Comparison of ENCODE assay signal across 10 mouse cellular contexts in the genomic region with DNA sequence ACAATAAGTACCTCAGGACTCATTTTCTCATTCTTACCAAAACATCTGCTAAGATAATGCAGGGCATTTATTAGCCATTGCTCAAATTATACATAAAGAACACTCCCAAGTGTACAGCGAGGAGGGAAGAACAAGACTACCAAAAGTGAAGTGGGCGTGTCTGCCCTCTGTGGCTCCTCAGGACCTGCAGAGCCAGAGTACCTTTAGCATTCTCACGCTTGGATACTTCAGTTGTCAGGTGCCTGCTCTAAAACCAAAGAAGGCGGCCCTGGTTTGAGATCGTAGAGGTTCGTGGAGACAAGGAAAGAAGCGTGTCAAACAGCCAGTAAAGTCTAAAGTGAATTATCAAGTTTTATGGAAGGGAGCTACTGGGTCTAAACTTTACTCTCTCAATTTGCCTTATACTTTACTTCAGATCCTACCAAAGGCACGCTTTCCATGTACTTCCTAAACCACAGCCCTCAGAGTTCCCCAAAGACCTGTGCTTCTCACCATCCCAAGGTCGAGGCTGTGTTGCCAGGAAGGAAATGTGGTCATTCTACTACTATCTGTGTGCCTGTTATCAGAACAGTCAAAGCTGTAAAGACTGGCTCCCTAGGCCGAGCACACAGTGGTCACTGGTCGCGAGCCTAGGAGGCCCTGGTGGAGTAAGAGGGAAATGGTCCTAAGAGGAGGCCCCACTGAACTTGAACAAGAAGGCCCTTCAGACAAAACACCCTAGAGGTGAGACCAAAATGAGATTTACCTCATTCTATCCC. TPM values are rescaled to one million over a fixed set of nuclear protein-coding genes. Genes with fewer than 3 reads are reported as not detected.
DNase-seq lines count a peak whose midpoint lies in the region; ATAC-seq and TF ChIP-seq lines count a peak whose summit lies in the region.
"Had no signal": no experiment of that assay in that cellular context is flagged by ENCODE, and none has a peak within 500 bp of the region (broad histone marks: within the 10 kb centered on the region; RNA-seq: fewer than 3 reads in every experiment).

No protein-coding gene starts in this region.

- H3K27me3 ChIP-seq in kidney, postnatal 0 days (ENCODE audit: insufficient read depth, low read length) = no peaks in the 10 kb centered on the region
- H3K27me3 ChIP-seq in intestine, embryonic 16.5 days (replicated peaks; ENCODE audit: control insufficient read depth, insufficient read depth, low read length) = no peaks in the 10 kb centered on the region

- H3K36me3 ChIP-seq in kidney, postnatal 0 days (ENCODE audit: insufficient read depth, low read length) = no peaks in the 10 kb centered on the region
- no peaks in the 10 kb centered on the region for H3K36me3 ChIP-seq in intestine, embryonic 16.5 days (ENCODE audit: control insufficient read depth, insufficient read depth, low read length)
- H3K36me3 ChIP-seq: forebrain, embryonic 10.5 days had no signal

- no peak overlapping the region for H3K9ac ChIP-seq in kidney, postnatal 0 days (ENCODE audit: low read depth, low read length)
- H3K9ac ChIP-seq in intestine, embryonic 16.5 days (ENCODE audit: low read depth, low read length) = 0 out of 2 replicates have a peak overlapping the region, but pooled peaks have one; percentile 16

- peak; percentile 15; the same call in 1 of the 2 replicates for TF ChIP-seq CTCF in kidney, postnatal 0 days (IDR thresholded peaks at IDR 0.05; ENCODE audit: low read depth)

- 65% methylated on average over 12 of the region's 12 CpGs for WGBS in kidney, postnatal 0 days
- 63% methylated on average over 12 of the region's 12 CpGs for WGBS in intestine, embryonic 16.5 days

- H3K27ac ChIP-seq in kidney, postnatal 0 days = peak overlapping the region; percentile 9; the same call in 1 of the 2 replicates
- peak overlapping the region; percentile 50 for H3K27ac ChIP-seq in intestine, embryonic 16.5 days (ENCODE audit: low read length)
- H3K27ac ChIP-seq: forebrain, embryonic 10.5 days had no signal

- no peak overlapping the region for H3K4me2 ChIP-seq in kidney, postnatal 0 days (ENCODE audit: low read length)
- H3K4me2 ChIP-seq in intestine, embryonic 16.5 days (ENCODE audit: low read depth, low read length) = no peak overlapping the region

- H3K4me3 ChIP-seq in kidney, postnatal 0 days (replicated peaks; ENCODE audit: low read depth, low read length) = no peak overlapping the region
- H3K4me3 ChIP-seq in intestine, embryonic 16.5 days (ENCODE audit: low read length) = no peak overlapping the region
- H3K4me3 ChIP-seq: forebrain, embryonic 10.5 days had no signal

- H3K4me1 ChIP-seq in kidney, postnatal 0 days (replicated peaks; ENCODE audit: insufficient read depth, low read length) = peaks cover 4% of the 10 kb centered on the region; the same call in 1 of the 2 replicates
- peaks cover 29% of the 10 kb centered on the region for H3K4me1 ChIP-seq in intestine, embryonic 16.5 days (ENCODE audit: control insufficient read depth, insufficient read depth, low read length)

- DNase-seq in adrenal gland, postnatal 14 days = peak; percentile 27
- DNase-seq in adrenal gland, postnatal 25 days = no peak
- DNase-seq in kidney, postnatal 0 days (ENCODE audit: low spot score) = no peak
- DNase-seq in kidney, postnatal 14 days = no peak
- DNase-seq in frontal cortex, postnatal 25 days (ENCODE audit: low spot score in 2 of 2) = no peak

- H3K9me3 ChIP-seq in kidney, postnatal 0 days (replicated peaks; ENCODE audit: low read length) = no peaks in the 10 kb centered on the region
- no peaks in the 10 kb centered on the region for H3K9me3 ChIP-seq in intestine, embryonic 16.5 days (ENCODE audit: control insufficient read depth, low read length)
- H3K9me3 ChIP-seq: forebrain, embryonic 10.5 days had no signal

- ATAC-seq in kidney, postnatal 0 days (replicated peaks; ENCODE audit: low FRiP score, low read depth) = no peak
- ATAC-seq in intestine, embryonic 16.5 days = peak; percentile 78
- peak; percentile 45 for ATAC-seq in megakaryocyte progenitor cell, adult 5-6 weeks (replicated peaks; ENCODE audit: poor library complexity)
- ATAC-seq in erythroid progenitor cell, adult 5-6 weeks (replicated peaks; ENCODE audit: low FRiP score, poor library complexity, severe bottlenecking) = no peak
- ATAC-seq: activated CD4-positive, CD25-positive, alpha-beta regulatory T cell, adult 4 months had no signal

RNA-seq across cellular contexts. Expression of a gene that starts 39.4 kb away (rescaled TPM):
- total RNA-seq in adrenal gland, postnatal 14 days (2021) = 20.6 and 22.9 TPM in 2 replicates
- 28.9 and 34.3 TPM in 2 replicates for total RNA-seq in adrenal gland, postnatal 25 days (2021)
- 26.6 and 28.5 TPM in 2 replicates for polyA plus RNA-seq in kidney, postnatal 0 days (2015; fragmentation: Nextera tagmentation; extraction: Ambion mirVana)
- polyA plus RNA-seq in intestine, embryonic 16.5 days (2015; fragmentation: Nextera tagmentation; extraction: Ambion mirVana) = 28.9 and 29.6 TPM in 2 replicates
- total RNA-seq in megakaryocyte progenitor cell, adult 5-6 weeks (2015) = 6.0 and 6.6 TPM in 2 replicates
- total RNA-seq in megakaryocyte progenitor cell, adult 5-6 weeks (2017) = 12.2 and 16.8 TPM in 2 replicates
- 0.84 and 1.1 TPM in 2 replicates for total RNA-seq in erythroid progenitor cell, adult 5-6 weeks (2015; ENCODE audit: low replicate concordance)
- total RNA-seq in erythroid progenitor cell, adult 5-6 weeks (2017; ENCODE audit: low replicate concordance) = 3.5 and 3.9 TPM in 2 replicates

Comparison
In these comparisons a context has a peak if more than half of its experiments do, and no peak if none do; other contexts are left out.
1. ATAC-seq: peak in intestine, embryonic 16.5 days (single experiment) and megakaryocyte progenitor cell, adult 5-6 weeks (single experiment); none in kidney, postnatal 0 days (single experiment) and erythroid progenitor cell, adult 5-6 weeks (single experiment).